Mouse (Mus musculus) CD8-positive naive resting alpha-beta T cell, adult 2 months (primary cell): ENCODE results near the gene Tbcd.

Source experiments
- DNase-seq, 2 experiments: peaks; one replicate each; pipeline ENCODE4 v3.0.0; 2022; ENCODE audit warnings: low read depth in 2 of 2, low spot score in 2 of 2

Tbcd gene

GRCm38 (mm10) chr11:121451753-121452635 lies at the start of gene Tbcd:
Tbcd (plus strand) TSS chr11:121451949.
- peak; percentile 83 to 92 for DNase-seq

GRCm38 (mm10) chr11:121407366-121408155 lies 44.2 kb upstream of the Tbcd start:
- DNase-seq, result no peak

GRCm38 (mm10) chr11:121414762-121415161 lies 37.0 kb upstream of the Tbcd start:
- DNase-seq, result no peak

GRCm38 (mm10) chr11:121415351-121415750 lies 36.4 kb upstream of the Tbcd start:
- DNase-seq, result no peak

GRCm38 (mm10) chr11:121417971-121418370 lies 33.8 kb upstream of the Tbcd start:
- no peak for DNase-seq

- no peak for DNase-seq
Measured at GRCm38 (mm10) chr11:121418932-121419331, 32.8 kb upstream of the Tbcd start.

GRCm38 (mm10) chr11:121420379-121420778 lies 31.4 kb upstream of the Tbcd start:
- no peak for DNase-seq

GRCm38 (mm10) chr11:121420830-121421552 lies 30.8 kb upstream of the Tbcd start, which contains the start of gene Fn3krp:
Fn3krp (plus strand) TSS chr11:121421401.
- peak; percentile 94 to 99 for DNase-seq

- DNase-seq, result peak in 1 of 2 experiments; percentile 1
Measured at GRCm38 (mm10) chr11:121421553-121422173, 30.1 kb upstream of the Tbcd start.

GRCm38 (mm10) chr11:121433397-121433796 lies 18.4 kb upstream of the Tbcd start:
- DNase-seq, result no peak

GRCm38 (mm10) chr11:121434156-121435155 lies 17.3 kb upstream of the Tbcd start, which contains the start of gene Fn3k:
Fn3k (plus strand) TSS chr11:121434913.
- DNase-seq, result peak; percentile 79 to 88

GRCm38 (mm10) chr11:121437236-121437635 lies 14.5 kb upstream of the Tbcd start:
- no peak for DNase-seq

- DNase-seq, result no peak
Measured at GRCm38 (mm10) chr11:121439686-121440292, 12.0 kb upstream of the Tbcd start.

- no peak for DNase-seq
Measured at GRCm38 (mm10) chr11:121441653-121442052, 10.1 kb upstream of the Tbcd start.

- DNase-seq, result no peak
Measured at GRCm38 (mm10) chr11:121442076-121442475, 9.7 kb upstream of the Tbcd start.

- no peak for DNase-seq
Measured at GRCm38 (mm10) chr11:121451216-121451726, 478 bp upstream of the Tbcd start.

GRCm38 (mm10) chr11:121457874-121458273 lies 6.1 kb downstream of the Tbcd start:
- DNase-seq, result no peak

- no peak for DNase-seq
Measured at GRCm38 (mm10) chr11:121467408-121467807, 15.7 kb downstream of the Tbcd start.

- DNase-seq, result no peak
Measured at GRCm38 (mm10) chr11:121474831-121475230, 23.1 kb downstream of the Tbcd start.
